Mouse (Mus musculus) c-Kit-negative CD71-positive TER-119-positive erythroid progenitor cells, embryonic 14.5 days (primary cell): ENCODE measurements around the gene Ppil6.

Experiments used
- DNase-seq: peaks from one replicate; pipeline ENCODE4 v3.0.0-alpha.2; 2013; ENCODE audit warnings: low read depth, low spot score

The Ppil6 gene

DNA sequence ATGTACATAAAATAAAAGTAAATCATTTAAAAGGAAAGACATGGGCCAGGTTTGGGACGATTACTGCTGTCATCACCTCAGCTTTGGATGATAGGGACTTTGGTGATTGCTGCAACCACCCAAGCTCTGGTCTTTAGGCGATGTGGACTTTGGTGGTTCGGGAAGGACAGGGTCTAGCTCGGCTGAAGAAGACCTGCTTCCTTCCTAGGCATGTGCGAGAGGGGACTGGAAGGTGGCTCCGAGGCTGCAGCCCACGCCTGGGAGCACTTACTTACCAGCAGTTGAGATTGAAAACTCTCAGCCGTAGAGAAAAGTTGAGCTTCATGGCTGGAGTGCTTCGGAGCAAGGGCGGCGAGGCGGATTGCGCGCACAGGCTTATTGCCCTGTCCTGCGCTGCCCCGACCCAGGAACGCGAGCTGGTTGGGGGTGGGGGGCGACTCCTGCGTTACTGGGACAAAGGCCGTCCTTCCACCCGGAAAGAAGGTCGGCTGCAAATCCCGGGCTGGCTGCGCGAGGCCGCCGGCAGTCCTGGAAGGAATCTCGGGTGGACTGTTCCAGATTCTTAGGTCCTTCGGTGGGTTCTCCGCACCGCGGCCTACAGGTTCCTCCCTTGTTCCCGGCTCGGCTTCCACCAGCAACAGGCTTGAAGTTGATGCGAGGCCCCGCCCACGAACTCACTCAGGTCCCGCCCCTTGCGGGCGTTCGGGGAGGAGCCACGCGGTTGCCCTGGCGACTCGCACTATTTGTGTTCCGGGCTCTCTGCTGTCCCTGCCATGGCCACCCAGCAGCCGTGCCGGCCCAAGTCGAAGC lies at the start of gene Ppil6, which contains the start of gene Smpd2:
Gene Ppil6, plus strand, starts transcription at position 732 of the 810 bp plus-strand sequence.
Gene Smpd2, minus strand, starts transcription at position 662 of the 810 bp plus-strand sequence.
- peak; percentile 71 for DNase-seq

DNA sequence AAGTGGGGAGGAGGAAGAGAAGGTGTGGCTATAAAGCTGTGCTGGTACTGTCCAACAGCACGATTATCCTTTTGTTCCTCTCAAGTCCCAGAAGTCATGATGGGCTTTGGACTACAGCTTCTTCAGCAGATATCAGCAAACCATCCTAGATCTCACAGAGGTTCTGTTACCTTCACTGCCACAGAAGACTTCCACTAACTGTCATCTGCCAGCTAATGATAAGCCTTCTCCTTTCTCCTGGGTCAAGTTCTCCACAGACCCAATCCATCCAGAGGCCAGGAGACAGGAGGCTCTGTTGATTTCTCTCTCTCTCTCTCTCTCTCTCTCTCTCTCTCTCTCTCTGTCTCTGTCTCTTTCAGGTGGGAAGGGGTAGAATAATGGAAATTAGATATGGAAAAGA lies 42.0 kb upstream of the Ppil6 start:
- no peak for DNase-seq

DNA sequence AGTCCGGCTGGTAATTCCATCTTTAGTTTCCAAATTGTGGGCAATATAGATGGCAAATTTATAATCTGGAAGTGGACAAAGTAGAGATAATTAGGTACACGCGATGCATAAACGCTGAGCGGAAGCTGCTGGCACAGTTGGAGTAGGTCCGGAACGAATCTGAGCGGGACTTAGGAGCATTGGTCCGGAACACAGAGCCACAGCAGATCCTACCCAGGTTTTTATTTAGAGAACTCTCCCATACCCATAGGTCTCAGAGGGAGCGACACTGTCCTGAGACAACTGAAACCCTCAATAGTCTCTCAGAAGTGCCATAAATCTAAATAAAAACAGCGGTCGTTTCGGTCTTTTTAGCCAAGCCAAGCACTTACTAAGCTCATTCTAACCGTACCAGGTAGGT lies 40.6 kb upstream of the Ppil6 start:
- no peak for DNase-seq

- DNase-seq, result peak; percentile 97
Measured at GRCm38 (mm10) chr10:41450137-41450670, 40.0 kb upstream of the Ppil6 start, which contains the start of gene Zbtb24. Gene Zbtb24 (plus strand): TSS chr10:41450383.

DNA sequence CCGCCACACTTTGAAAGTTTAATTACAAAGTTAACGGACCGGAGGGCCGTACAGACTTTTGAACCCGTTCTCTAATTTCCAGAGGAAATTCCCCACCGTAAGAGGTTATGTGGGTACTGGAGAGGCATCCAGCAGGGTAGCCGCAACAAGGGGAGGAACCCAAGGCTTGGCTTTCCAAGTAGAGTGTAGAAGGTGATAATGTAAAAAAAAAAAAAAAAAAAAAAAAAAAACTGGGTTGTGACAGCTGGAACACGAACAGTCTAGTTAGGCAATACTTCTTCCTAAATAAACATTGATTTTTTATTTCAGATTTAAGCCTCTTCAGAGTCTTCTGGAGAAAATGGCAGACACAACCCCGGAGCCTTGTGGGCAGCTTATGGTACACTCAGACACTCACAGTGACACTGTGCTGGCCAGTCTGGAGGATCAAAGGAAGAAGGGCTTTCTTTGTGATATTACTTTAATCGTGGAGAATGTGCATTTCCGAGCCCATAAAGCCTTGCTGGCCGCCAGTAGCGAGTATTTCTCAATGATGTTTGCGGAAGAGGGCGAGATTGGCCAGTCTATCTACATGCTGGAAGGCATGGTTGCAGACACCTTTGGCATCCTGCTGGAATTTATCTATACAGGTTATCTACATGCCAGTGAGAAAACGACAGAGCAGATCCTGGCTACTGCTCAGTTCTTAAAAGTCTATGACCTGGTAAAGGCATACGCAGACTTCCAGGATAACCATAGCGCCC lies 39.3 kb upstream of the Ppil6 start:
- no peak for DNase-seq

GRCm38 (mm10) chr10:41451656-41452055 lies 38.6 kb upstream of the Ppil6 start:
- DNase-seq, result no peak

DNA sequence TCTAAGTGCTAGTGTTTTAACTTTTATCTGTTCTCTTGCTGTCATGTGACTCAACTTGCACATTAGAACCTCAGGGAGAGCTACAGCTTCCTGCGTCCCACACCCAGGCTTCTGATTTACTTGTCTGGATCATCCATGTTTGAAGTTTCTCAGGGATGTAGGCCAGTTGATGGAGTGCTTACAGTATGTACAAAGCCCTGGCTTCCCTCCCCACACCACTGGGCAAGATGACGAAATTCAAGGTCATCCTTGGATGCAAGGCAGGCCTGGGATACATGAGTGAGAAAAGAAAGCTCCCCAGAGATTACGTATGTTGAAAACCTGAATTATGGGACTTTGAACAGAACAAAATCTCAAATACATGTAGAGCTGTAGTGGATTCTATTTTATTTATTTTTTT lies 37.4 kb upstream of the Ppil6 start:
- no peak for DNase-seq

DNA sequence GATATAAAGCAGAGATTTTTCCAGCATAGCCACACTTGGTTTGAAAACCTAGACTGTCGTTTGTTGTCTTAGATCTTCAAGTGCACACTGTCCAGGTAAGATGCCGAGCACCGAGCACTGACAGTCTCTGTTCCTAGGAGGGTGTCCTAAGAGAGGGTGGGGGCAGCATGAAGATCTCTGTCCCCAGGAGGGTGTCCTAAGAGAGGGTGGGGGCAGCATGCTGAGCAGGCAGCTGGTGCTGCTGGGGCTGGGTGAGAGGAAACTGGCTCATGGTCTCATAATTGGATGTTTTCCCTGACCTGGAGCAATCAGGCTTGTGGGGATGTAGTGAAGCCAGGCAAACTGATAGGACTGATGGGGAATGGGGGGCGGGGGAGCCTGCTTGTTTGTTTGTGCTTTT lies 30.2 kb upstream of the Ppil6 start:
- no peak for DNase-seq

GRCm38 (mm10) chr10:41460501-41460900 lies 29.7 kb upstream of the Ppil6 start:
- DNase-seq, result no peak

DNA sequence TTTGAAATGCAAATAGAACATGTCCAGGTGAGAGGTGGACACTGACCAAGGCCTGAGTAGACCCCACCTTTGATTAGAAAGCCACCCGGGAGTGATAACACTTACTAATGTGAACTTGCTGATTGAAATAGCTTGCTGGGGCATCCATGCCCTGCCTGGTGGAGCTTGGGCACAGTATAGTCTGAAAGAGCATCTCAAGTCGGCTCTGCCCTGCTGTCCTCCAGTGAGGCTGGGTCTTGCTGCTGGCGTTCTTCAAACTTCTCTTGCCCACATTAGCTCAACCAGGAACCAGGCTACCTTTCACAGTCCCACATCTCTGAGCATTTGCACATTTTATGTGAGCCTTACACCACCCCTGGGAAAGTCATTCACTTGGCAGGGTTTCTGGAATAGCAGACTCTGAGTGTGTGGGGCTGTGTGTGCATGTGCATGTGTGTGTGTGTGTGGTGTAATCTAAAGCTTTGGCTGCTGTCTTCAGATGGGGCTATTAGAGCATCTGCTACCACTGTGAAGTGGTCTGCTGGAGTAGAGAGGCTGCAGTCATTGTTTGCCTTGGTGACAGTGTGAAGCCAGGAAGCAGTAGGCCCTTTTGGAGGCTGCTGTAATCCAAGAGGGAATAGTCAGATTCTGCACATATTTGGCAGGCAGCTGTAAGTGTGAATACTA lies 29.0 kb upstream of the Ppil6 start:
- DNase-seq, result no peak

GRCm38 (mm10) chr10:41464401-41464955 lies 25.8 kb upstream of the Ppil6 start:
- no peak for DNase-seq

- no peak for DNase-seq
Measured at GRCm38 (mm10) chr10:41467325-41467724, 22.9 kb upstream of the Ppil6 start.

DNA sequence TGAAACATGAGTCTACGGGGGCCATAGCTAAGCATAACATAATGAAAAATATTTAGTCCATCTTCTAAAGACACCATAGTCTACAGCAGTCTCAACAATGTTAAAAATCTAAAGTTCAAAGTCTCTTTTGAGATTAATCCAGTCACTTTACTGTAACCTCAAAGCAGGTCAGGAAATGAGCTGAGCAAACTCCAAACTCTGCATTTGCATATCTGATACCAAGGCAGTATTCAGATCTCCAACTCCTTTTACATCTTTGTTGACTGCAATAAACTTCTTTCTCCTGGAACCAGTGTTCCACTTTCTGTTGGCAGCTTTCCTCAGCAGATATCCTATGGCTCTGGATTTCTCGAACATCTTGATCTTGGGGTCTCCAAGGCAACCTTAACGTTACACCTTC lies 19.5 kb upstream of the Ppil6 start:
- no peak for DNase-seq

GRCm38 (mm10) chr10:41472534-41472933 lies 17.7 kb upstream of the Ppil6 start:
- DNase-seq, result no peak

GRCm38 (mm10) chr10:41472962-41473481 lies 17.2 kb upstream of the Ppil6 start:
- no peak for DNase-seq

GRCm38 (mm10) chr10:41473782-41474468 lies 16.3 kb upstream of the Ppil6 start:
- DNase-seq, result no peak

GRCm38 (mm10) chr10:41474981-41475391 lies 15.3 kb upstream of the Ppil6 start:
- DNase-seq, result no peak

GRCm38 (mm10) chr10:41476171-41477017 lies 13.8 kb upstream of the Ppil6 start, which contains the start of gene Mical1:
Gene Mical1 (plus strand): TSS chr10:41476314.
- peak; percentile 40 for DNase-seq

GRCm38 (mm10) chr10:41477018-41477277 lies 13.3 kb upstream of the Ppil6 start:
- DNase-seq, result no peak
